Mouse (Mus musculus) stomach, postnatal 0 days (tissue): Measurements from ENCODE around the gene 2700081O15Rik.

Source experiments
- CTCF ChIP-seq: IDR thresholded peaks from 2 replicates; pipeline ENCODE4 v1.5.1; 2016; ENCODE audit warnings: antibody characterized with exemption, low read depth, mild to moderate bottlenecking, moderate library complexity
- EP300 ChIP-seq: optimal IDR thresholded peaks from 2 replicates; pipeline ENCODE3; 2016; ENCODE audit warnings: antibody characterized with exemption

DNA sequence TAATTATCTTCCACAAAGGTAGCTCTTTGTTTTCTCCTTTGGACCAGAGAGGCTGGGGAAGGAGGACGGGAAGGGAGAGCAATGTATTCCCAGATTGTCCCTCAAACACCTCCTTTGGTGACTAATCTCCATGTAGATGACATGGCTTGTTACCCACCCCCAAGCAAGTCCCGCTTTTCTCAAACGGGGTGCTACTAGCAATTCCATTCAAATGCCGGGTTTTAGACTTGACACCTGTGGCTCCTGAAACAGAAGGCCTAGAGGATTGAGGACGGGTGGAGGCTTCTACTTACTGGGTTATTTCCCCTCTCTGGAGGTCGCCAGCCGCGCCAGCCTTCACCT is 35.5 kb upstream of the 2700081O15Rik start:
- no peak for TF ChIP-seq CTCF
- TF ChIP-seq EP300, result no peak
